Mouse (Mus musculus): Measurements from ENCODE around the gene Apoh.

GRCm38 (mm10) chr11:108312516-108312915 is 30.6 kb upstream of the Apoh start:
- TF ChIP-seq GATA1 (IDR thresholded peaks at IDR 0.05; ENCODE audit: low read length), result no peak
- no peak for TF ChIP-seq TAL1 (IDR thresholded peaks at IDR 0.05; ENCODE audit: low read length)

Data from erythroblast, embryonic 14.5 days (primary cell).